15 mouse cellular contexts compared by ENCODE assay signal in genomic region chr7:45168656-45169055, GRCm38 (mm10). TPM values are rescaled to one million over a fixed set of nuclear protein-coding genes. Genes with fewer than 3 reads are reported as not detected.
A peak's percentile ranks its signal among the peaks of the same experiment; 100 is the strongest.
DNase-seq lines count a peak whose midpoint lies in the region; ATAC-seq and TF ChIP-seq lines count a peak whose summit lies in the region.
"Had no signal": no experiment of that assay in that cellular context is flagged by ENCODE, and none has a peak within 500 bp of the region (broad histone marks: within the 10 kb centered on the region; RNA-seq: fewer than 3 reads in every experiment).

No protein-coding gene starts in this region.

- peaks cover 10% of the 10 kb centered on the region for H3K9me3 ChIP-seq in kidney, postnatal 0 days (replicated peaks; ENCODE audit: low read length)
- H3K9me3 ChIP-seq in kidney, embryonic 14.5 days (ENCODE audit: control insufficient read depth, low read length) = peaks cover 20% of the 10 kb centered on the region
- no peaks in the 10 kb centered on the region for H3K9me3 ChIP-seq in forebrain, embryonic 15.5 days
- peaks cover 6% of the 10 kb centered on the region; the same call in 1 of the 2 replicates for H3K9me3 ChIP-seq in midbrain, embryonic 13.5 days

- no peaks in the 10 kb centered on the region for H3K36me3 ChIP-seq in kidney, postnatal 0 days (ENCODE audit: insufficient read depth, low read length)
- no peaks in the 10 kb centered on the region for H3K36me3 ChIP-seq in kidney, embryonic 14.5 days (ENCODE audit: control insufficient read depth, insufficient read depth, low read length)
- H3K36me3 ChIP-seq in forebrain, embryonic 15.5 days = no peaks in the 10 kb centered on the region
- no peaks in the 10 kb centered on the region for H3K36me3 ChIP-seq in midbrain, embryonic 13.5 days
- H3K36me3 ChIP-seq: lung, embryonic 15.5 days had no signal

- no peak overlapping the region for H3K4me2 ChIP-seq in kidney, postnatal 0 days (ENCODE audit: low read length)
- no peak overlapping the region for H3K4me2 ChIP-seq in kidney, embryonic 14.5 days (replicated peaks; ENCODE audit: low read depth, low read length)
- peak overlapping the region; percentile 38 for H3K4me2 ChIP-seq in forebrain, embryonic 15.5 days (replicated peaks)
- H3K4me2 ChIP-seq in midbrain, embryonic 13.5 days (replicated peaks) = peak overlapping the region; percentile 28
- H3K4me2 ChIP-seq: lung, embryonic 15.5 days had no signal

- no peak overlapping the region for H3K4me3 ChIP-seq in kidney, postnatal 0 days (replicated peaks; ENCODE audit: low read depth, low read length)
- no peak overlapping the region for H3K4me3 ChIP-seq in kidney, embryonic 14.5 days (ENCODE audit: low read length)
- H3K4me3 ChIP-seq in forebrain, embryonic 15.5 days = peak overlapping the region; percentile 6
- H3K4me3 ChIP-seq in midbrain, embryonic 13.5 days (replicated peaks) = peak overlapping the region; percentile 15
- H3K4me3 ChIP-seq: lung, embryonic 15.5 days; myocyte had no signal

- WGBS in kidney, postnatal 0 days = 6% methylated on average over 24 of the region's 24 CpGs
- WGBS in kidney, embryonic 14.5 days = 6% methylated on average over 24 of the region's 24 CpGs
- WGBS in forebrain, embryonic 15.5 days = 4% methylated on average over 24 of the region's 24 CpGs
- WGBS in midbrain, embryonic 13.5 days = 4% methylated on average over 24 of the region's 24 CpGs

- 0 out of 2 replicates have a peak overlapping the region, but pooled peaks have one; percentile 18 for H3K9ac ChIP-seq in kidney, postnatal 0 days (ENCODE audit: low read depth, low read length)
- H3K9ac ChIP-seq in kidney, embryonic 14.5 days (ENCODE audit: low read depth, low read length) = no peak overlapping the region
- 0 out of 2 replicates have a peak overlapping the region, but pooled peaks have one; percentile 0 for H3K9ac ChIP-seq in forebrain, embryonic 15.5 days (replicated peaks)
- no peak overlapping the region for H3K9ac ChIP-seq in midbrain, embryonic 13.5 days (replicated peaks)
- H3K9ac ChIP-seq: lung, embryonic 15.5 days had no signal

- DNase-seq in kidney, postnatal 0 days (ENCODE audit: low spot score) = no peak
- peak; percentile 81 for DNase-seq in cerebellum, adult 9-10 months
- DNase-seq in urinary bladder, postnatal 4 days (ENCODE audit: low spot score in 2 of 2) = no peak
- no peak for DNase-seq in lung, postnatal 4 days
- no peak for DNase-seq in natural killer cell, adult 2 months (ENCODE audit: low spot score in 2 of 2)
- DNase-seq: kidney, adult 9 months; right cerebral cortex, postnatal 4 days; thymus, adult 2 months had no signal

- TF ChIP-seq CTCF in kidney, postnatal 0 days (IDR thresholded peaks at IDR 0.05; ENCODE audit: low read depth) = no peak

- H3K27me3 ChIP-seq in kidney, postnatal 0 days (ENCODE audit: insufficient read depth, low read length) = peaks cover 47% of the 10 kb centered on the region
- peaks cover 62% of the 10 kb centered on the region for H3K27me3 ChIP-seq in kidney, embryonic 14.5 days (ENCODE audit: control insufficient read depth, insufficient read depth, low read length)
- H3K27me3 ChIP-seq in forebrain, embryonic 15.5 days = peaks cover 75% of the 10 kb centered on the region
- H3K27me3 ChIP-seq in midbrain, embryonic 13.5 days = peaks cover 83% of the 10 kb centered on the region

- ATAC-seq in kidney, postnatal 0 days (replicated peaks; ENCODE audit: low FRiP score, low read depth) = no peak
- no peak for ATAC-seq in kidney, embryonic 14.5 days (ENCODE audit: low FRiP score, low TSS enrichment)
- ATAC-seq in forebrain, embryonic 15.5 days (replicated peaks) = no peak
- ATAC-seq in midbrain, embryonic 13.5 days = no peak
- ATAC-seq: activated CD4-positive, CD25-positive, alpha-beta regulatory T cell, adult 4 months had no signal

- H3K4me1 ChIP-seq in kidney, postnatal 0 days (replicated peaks; ENCODE audit: insufficient read depth, low read length) = peaks cover 3% of the 10 kb centered on the region; the same call in 1 of the 2 replicates
- H3K4me1 ChIP-seq in kidney, embryonic 14.5 days (ENCODE audit: control insufficient read depth, insufficient read depth, low read length) = peaks cover 3% of the 10 kb centered on the region; the same call in 1 of the 2 replicates
- H3K4me1 ChIP-seq in forebrain, embryonic 15.5 days = peaks cover 30% of the 10 kb centered on the region
- H3K4me1 ChIP-seq in midbrain, embryonic 13.5 days (replicated peaks) = peaks cover 25% of the 10 kb centered on the region

- H3K27ac ChIP-seq in kidney, postnatal 0 days = no peak overlapping the region
- no peak overlapping the region for H3K27ac ChIP-seq in kidney, embryonic 14.5 days (ENCODE audit: low read depth, low read length)
- no peak overlapping the region for H3K27ac ChIP-seq in forebrain, embryonic 15.5 days (replicated peaks)
- no peak overlapping the region for H3K27ac ChIP-seq in midbrain, embryonic 13.5 days
- H3K27ac ChIP-seq: lung, embryonic 15.5 days had no signal

RNA-seq across cellular contexts. Expression of gene Slc17a7, which starts 4.9 kb away (rescaled TPM):
- 0.17 TPM in 2 replicates for polyA plus RNA-seq in kidney, postnatal 0 days (2015; fragmentation: Nextera tagmentation; extraction: Ambion mirVana)
- polyA plus RNA-seq in kidney, embryonic 14.5 days (2014; fragmentation: Nextera tagmentation; extraction: Ambion mirVana) = 0.10 and 0.28 TPM in 2 replicates
- polyA plus RNA-seq in forebrain, embryonic 15.5 days (2015; fragmentation: Nextera tagmentation; extraction: Ambion mirVana) = 20.1 and 24.0 TPM in 2 replicates
- 0.34 and 1.8 TPM in 2 replicates for polyA plus RNA-seq in midbrain, embryonic 13.5 days (2015; fragmentation: Nextera tagmentation; extraction: Ambion mirVana)
- polyA plus RNA-seq: activated CD4-positive, CD25-positive, alpha-beta regulatory T cell, adult 4 months had no signal

RNA-seq across cellular contexts. Expression of gene Gfy, which starts 10.7 kb away (rescaled TPM):
- polyA plus RNA-seq in kidney, postnatal 0 days (2015; fragmentation: Nextera tagmentation; extraction: Ambion mirVana) = not detected in 2 replicates
- not detected in 2 replicates for polyA plus RNA-seq in kidney, embryonic 14.5 days (2014; fragmentation: Nextera tagmentation; extraction: Ambion mirVana)
- polyA plus RNA-seq in forebrain, embryonic 15.5 days (2015; fragmentation: Nextera tagmentation; extraction: Ambion mirVana) = not detected in 2 replicates
- not detected in 2 replicates for polyA plus RNA-seq in midbrain, embryonic 13.5 days (2015; fragmentation: Nextera tagmentation; extraction: Ambion mirVana)
- polyA plus RNA-seq: activated CD4-positive, CD25-positive, alpha-beta regulatory T cell, adult 4 months; heart, embryonic 14.5 days; lung, embryonic 15.5 days had no signal

RNA-seq across cellular contexts. Expression of gene Pth2, which starts 12.1 kb away (rescaled TPM):
- not detected in 2 replicates for polyA plus RNA-seq in kidney, postnatal 0 days (2015; fragmentation: Nextera tagmentation; extraction: Ambion mirVana)
- not detected in 2 replicates for polyA plus RNA-seq in kidney, embryonic 14.5 days (2014; fragmentation: Nextera tagmentation; extraction: Ambion mirVana)
- polyA plus RNA-seq in forebrain, embryonic 15.5 days (2015; fragmentation: Nextera tagmentation; extraction: Ambion mirVana) = not detected in 2 replicates
- 1.8 and 2.1 TPM in 2 replicates for polyA plus RNA-seq in midbrain, embryonic 13.5 days (2015; fragmentation: Nextera tagmentation; extraction: Ambion mirVana)
- polyA plus RNA-seq: activated CD4-positive, CD25-positive, alpha-beta regulatory T cell, adult 4 months; lung, embryonic 15.5 days; myocyte; thymus, adult 2 months had no signal

RNA-seq across cellular contexts. Expression of gene Aldh16a1, which starts 14.3 kb away (rescaled TPM):
- 55.4 and 62.7 TPM in 2 replicates for polyA plus RNA-seq in kidney, postnatal 0 days (2015; fragmentation: Nextera tagmentation; extraction: Ambion mirVana)
- 46.6 and 58.0 TPM in 2 replicates for polyA plus RNA-seq in kidney, embryonic 14.5 days (2014; fragmentation: Nextera tagmentation; extraction: Ambion mirVana)
- 25.6 and 30.8 TPM in 2 replicates for polyA plus RNA-seq in forebrain, embryonic 15.5 days (2015; fragmentation: Nextera tagmentation; extraction: Ambion mirVana)
- polyA plus RNA-seq in midbrain, embryonic 13.5 days (2015; fragmentation: Nextera tagmentation; extraction: Ambion mirVana) = 24.7 and 27.2 TPM in 2 replicates

RNA-seq across cellular contexts. Expression of gene Pih1d1, which starts 14.6 kb away (rescaled TPM):
- polyA plus RNA-seq in kidney, postnatal 0 days (2015; fragmentation: Nextera tagmentation; extraction: Ambion mirVana) = 81.3 and 88.6 TPM in 2 replicates
- 101 and 110 TPM in 2 replicates for polyA plus RNA-seq in kidney, embryonic 14.5 days (2014; fragmentation: Nextera tagmentation; extraction: Ambion mirVana)
- polyA plus RNA-seq in forebrain, embryonic 15.5 days (2015; fragmentation: Nextera tagmentation; extraction: Ambion mirVana) = 96.0 and 96.9 TPM in 2 replicates
- 93.0 and 96.0 TPM in 2 replicates for polyA plus RNA-seq in midbrain, embryonic 13.5 days (2015; fragmentation: Nextera tagmentation; extraction: Ambion mirVana)

Comparison
In these comparisons a context has a peak if more than half of its experiments do, and no peak if none do; other contexts are left out.
1. H3K9ac ChIP-seq: peak in kidney, postnatal 0 days (single experiment) and forebrain, embryonic 15.5 days (single experiment); none in kidney, embryonic 14.5 days (single experiment) and midbrain, embryonic 13.5 days (single experiment).
2. H3K4me2 ChIP-seq: peak in forebrain, embryonic 15.5 days (single experiment) and midbrain, embryonic 13.5 days (single experiment); none in kidney, postnatal 0 days (single experiment) and kidney, embryonic 14.5 days (single experiment).
3. H3K4me3 ChIP-seq: peak in forebrain, embryonic 15.5 days (single experiment) and midbrain, embryonic 13.5 days (single experiment); none in kidney, postnatal 0 days (single experiment) and kidney, embryonic 14.5 days (single experiment).